Mouse (Mus musculus) naive thymus-derived CD4-positive, alpha-beta T cell, adult 2 months (primary cell): ENCODE measurements around the gene Islr2.
"Not testable (repeated sequence)": the region's sequence is repeated elsewhere in the genome, so short reads cannot be mapped to it uniquely, and the experiment has no call there.

Experiments used
- DNase-seq: peaks from one replicate; pipeline ENCODE4 v3.0.0-alpha.2; 2011; ENCODE audit warnings: low read depth

Gene Islr2

DNA sequence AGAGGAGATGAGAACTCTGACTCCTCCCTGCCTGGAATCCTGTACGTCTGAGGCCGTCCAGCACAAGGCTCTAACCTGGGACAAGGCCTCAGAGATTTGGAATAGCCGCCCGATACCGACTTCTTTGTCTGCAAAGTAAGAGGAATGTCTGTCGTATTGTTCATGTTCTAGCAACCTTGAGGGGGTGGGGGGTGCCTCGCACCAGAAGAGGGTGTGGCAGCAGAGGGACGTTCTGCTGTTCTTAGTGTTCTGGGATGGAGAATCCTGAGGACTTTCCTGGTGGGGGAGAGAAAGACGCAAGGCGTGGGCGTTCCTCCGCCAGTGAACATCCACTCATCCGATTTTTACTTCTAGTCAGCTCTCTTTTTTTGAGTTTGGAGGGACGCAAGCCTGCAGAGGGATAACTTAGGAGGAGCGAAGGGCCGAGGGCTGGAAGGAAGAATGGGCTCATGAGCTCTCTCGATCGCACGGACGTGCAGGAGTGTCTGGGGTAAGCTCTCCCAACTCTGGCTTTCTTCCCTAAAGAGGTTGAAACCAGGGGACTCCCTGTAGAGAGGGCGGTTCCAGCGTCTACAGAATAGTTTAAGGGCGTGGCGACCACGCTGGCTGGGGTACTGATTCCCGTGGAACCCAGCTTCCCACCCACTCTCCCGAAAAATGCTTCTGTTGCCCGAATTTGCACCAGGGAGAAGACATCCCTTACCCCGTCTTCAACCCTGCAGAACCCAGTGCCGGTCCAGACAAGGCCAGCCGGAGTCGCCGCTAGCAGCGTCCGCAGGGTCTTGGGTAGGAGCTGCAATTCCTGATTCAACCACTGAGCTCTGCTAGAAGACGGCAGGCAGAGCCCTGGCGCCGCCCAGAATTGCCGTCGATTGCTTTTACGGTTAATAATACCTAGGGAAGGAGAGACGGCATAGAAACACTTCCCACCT lies at the start of gene Islr2, which contains the start of gene Islr:
Islr2 (minus strand) TSS at position 804 of the 932 bp plus-strand sequence.
Islr (minus strand) TSS at position 791 of the 932 bp plus-strand sequence.
- peak; percentile 83 for DNase-seq

DNA sequence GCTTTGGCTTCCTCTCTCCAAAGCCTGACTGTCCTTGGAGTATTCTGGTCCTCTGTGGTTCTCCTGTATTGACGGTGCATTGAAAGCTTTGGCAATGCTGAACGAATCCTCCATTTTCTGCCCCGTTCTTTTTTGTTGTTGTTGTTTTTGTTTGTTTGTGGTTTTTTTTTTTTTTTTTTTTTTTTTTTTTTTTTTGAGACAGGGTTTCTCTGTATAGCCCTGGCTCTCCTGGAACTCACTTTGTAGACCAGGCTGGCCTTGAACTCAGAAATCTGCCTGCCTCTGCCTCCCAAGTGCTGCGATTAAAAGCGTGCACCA lies 49.6 kb upstream of the Islr2 start:
- not testable (repeated sequence) for DNase-seq

DNA sequence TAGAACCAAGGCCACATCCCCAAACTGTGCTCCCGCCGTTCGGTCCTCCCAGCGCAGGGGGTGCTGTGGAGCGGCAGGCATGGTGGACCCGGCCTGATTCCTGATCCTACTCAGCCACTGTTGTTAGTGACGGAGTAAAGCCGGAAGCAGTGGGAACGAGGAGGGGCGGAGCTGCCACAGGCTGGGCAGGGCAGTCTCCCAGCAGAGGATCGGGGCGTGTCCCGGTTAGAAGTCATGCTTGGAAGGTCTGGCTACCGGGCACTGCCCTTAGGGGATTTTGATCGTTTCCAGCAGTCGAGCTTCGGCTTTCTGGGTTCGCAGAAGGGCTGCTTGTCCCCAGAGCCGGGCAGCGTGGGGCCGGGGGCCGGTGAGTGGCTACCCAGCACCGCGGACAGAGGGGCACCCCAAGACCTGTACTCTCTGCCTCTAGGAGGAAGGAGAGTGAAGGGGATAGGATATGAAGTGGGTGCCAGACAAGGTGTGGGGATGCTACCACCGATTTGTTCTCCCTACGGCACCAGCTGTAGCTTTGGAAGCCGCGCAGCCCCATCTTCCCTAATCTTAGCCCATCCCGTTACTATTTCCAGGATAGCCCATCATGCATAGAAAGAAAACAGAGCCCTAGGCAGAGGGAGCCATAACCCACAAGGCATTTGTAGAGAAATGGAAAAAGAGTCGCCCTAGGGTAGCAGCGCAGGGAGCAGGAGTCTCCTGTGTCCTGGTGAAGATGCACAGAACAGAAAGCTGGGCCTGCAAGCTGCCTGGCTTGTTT lies 49.1 kb upstream of the Islr2 start, which contains the start of gene Stoml1:
Stoml1 (plus strand) TSS at position 132 of the 772 bp plus-strand sequence.
- DNase-seq = peak; percentile 94

DNA sequence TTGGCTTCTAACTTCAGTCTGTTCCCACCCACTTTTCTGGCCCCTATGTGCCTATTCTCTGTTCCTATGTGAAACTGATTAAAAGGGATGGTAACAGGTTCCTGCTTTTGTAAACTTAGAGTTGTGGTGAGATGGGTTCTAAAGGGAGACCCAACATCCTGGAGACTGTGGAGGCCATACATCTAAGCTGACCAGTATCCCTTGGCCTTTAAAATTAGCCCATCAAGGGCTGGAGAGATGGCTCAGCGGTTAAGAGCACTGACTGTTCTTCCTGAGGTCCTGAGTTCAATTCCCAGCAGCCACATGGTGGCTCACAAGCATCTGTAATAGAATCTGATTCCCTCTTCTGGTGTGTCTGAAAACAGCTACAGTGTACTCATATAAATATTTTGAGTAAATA lies 46.6 kb upstream of the Islr2 start:
- DNase-seq = not testable (repeated sequence)

- DNase-seq = no peak
Observed at GRCm38 (mm10) chr9:58250322-58250721, 46.2 kb upstream of the Islr2 start.

- peak; percentile 78 for DNase-seq
Observed at GRCm38 (mm10) chr9:58249592-58250192, 45.6 kb upstream of the Islr2 start, which contains the start of gene Pml. Pml (minus strand) TSS chr9:58249786.

GRCm38 (mm10) chr9:58248746-58249413 lies 44.8 kb upstream of the Islr2 start:
- DNase-seq = no peak

DNA sequence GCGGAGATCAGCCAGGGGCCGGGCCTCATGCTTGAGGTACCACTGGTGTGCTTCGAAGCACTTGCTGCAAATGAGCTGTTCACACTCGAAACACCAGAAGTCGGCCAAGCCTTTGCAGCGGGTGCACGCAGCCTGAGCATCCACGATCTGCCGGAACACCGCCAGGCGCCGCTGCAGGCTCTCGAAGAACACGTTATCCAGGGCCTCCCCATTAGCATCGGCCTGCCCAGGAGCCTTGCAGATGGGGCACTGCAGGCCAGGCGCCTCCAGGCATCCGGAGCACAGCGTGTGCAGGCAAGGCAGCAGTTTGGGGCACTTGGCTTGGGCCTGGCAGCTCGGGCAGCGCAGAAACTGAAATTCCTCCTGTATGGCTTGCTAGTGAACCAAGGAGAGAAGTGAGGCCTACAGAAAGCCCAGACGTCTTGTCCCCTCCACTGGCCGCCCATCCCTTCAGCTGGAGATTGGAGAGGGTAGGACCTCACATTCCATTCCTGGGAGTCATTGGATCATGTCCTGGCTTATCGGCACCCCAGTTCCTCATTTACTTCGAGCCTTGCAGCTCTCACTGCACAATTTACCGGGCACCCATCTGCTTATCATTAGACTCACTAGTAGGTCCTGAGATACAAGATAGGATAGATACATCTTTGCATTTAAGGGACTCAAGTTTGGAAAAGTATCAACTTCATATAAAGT lies 43.1 kb upstream of the Islr2 start:
- peak; percentile 85 for DNase-seq

- DNase-seq = no peak
Observed at GRCm38 (mm10) chr9:58246083-58246591, 42.0 kb upstream of the Islr2 start.

- DNase-seq = no peak
Observed at GRCm38 (mm10) chr9:58243696-58244095, 39.6 kb upstream of the Islr2 start.

GRCm38 (mm10) chr9:58242696-58243095 lies 38.6 kb upstream of the Islr2 start:
- peak; percentile 24 for DNase-seq

DNA sequence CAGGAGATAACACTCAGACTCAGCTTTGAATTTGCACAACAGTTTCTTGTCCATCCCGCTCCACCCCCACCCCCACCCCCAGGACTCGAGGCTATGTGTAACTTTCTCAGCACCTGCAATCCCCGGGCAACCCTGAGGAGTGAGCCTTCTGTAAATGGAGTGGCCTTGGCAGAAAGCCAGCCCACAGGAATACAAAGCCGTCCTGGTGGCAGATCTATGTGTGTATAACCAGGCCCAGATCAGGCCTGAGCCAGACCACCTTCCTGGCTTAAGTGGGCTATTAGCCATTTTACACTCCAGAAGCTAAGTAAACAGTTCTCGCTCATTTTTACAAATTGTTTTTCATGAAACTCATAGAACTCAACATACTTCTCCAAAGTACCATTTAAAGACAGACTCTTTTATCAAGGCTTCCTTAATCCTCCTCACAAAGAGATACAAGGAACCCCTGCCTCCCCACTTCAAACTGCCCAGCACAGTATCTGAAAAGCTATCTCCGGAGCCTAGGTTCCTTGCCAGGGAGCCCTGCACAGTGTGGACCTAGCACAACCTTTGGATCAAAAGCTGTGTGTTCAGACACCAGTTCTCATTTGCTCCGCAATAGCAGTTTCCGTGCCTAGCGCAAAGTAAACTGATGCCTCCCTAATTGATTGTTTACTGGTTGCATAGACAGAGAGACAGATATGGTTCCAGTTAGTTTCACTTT lies 37.8 kb upstream of the Islr2 start:
- DNase-seq = peak; percentile 38

DNA sequence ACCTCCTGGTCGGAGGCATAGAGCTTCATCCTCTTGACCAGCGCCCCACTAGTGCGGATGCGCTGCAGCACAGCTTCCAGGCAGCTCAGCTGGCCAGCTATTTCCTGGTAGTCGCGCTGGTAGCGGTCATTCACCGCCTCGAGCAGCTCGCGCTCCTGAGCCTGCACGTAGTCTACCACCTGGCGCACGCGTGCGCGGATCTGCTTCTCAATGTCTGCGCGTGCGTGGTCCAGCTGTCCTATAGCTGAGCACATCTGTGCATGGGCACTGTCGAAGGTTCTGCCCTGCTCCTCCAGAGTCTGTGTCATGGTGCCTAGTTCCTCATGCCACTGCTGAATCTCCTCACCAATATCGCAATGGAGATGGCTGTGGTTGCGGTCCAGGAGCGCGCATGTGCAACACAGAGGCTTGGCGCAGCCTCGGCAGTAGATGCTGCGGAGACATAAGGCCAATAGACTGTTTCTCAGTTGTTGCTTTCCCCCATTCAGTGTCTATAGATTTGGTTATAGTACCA lies 30.4 kb upstream of the Islr2 start:
- DNase-seq = no peak

DNA sequence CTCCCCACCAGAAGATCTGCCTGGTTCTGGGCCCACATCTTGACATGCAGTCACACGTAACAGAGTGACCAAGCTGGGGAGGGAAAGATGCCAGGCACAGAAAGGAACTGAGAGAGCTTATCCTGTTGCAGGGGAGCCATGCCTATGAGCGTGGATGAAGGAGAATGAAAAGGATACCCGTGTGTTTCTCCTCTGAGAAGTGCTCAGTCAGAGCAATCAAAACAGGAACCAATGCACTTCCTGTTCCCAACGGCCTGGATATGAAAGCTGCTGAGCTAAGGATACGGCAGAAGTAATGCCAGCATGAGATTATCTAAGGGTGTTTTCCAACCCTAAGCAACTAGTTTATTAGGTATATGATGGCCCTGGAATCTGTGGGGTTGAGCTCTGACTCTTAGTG lies 28.3 kb upstream of the Islr2 start:
- no peak for DNase-seq

GRCm38 (mm10) chr9:58231746-58232145 lies 27.6 kb upstream of the Islr2 start:
- DNase-seq = no peak

- no peak for DNase-seq
Observed at GRCm38 (mm10) chr9:58228777-58229466, 24.8 kb upstream of the Islr2 start.

DNA sequence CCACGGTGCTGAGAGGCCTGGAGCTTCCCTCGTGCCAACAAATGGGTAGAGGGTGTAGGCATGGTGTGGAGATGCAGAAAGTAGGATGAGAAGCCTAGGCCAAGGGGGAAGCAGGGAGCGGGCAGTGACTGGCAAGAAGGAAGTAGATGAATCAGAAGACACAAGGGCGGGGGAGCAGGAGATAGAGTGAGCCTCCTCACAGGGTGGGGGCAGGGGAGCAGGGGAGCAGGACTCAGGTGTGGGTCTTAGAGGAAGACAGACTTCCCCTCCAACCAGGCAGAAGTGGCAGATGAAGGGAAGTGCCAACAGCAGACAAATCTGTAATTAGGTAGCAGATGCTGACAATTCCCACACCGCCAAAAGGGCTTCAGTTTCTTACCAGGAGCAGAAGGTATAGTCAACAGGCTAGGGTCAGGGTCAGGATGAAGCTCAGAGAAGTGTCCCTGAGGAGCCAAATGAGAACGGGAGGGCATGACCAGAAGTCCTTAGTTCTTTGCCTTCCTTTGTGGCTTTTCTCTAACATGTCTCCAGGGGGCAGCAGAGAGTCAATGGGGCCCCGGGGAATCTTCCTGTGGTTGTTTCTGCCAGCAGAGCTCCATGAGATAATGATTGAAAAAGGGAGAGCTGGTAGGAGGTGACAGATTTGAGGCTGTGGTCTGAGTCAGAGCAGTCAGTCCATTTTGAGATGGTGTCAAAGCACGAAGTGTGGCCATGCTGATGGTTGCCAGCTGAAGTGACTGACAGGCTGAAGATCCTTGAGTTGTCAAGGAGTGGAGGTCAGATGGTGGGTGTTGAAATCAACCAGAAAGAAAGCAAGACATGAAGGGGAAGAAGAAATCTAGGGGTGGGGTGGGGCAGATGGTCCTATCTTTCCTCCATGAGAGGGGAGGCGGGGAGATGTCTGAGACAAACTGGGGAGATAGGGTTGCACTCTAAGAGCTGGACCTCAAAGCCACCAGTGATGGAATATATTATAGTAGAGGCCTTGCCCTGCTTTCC lies 22.1 kb upstream of the Islr2 start:
- DNase-seq = peak; percentile 83

DNA sequence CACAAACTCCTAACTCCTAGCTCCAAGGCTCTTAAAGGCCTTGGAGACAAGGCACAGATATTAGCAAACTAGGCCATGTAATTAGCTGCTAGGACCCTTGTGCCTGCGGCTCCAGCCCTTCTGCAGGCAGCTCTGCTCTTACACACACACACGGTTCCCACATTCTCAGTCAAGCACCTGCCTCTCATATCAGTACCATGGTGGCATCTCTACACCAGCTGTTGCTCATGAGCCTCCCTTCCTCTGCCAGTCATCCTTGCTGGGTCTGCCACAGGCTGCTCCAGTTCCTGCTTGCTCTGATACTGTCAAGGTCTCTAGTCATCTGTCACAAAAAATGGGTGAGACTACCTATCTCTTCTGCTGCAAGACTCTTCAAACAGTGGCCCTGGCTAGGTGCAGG lies 20.2 kb upstream of the Islr2 start:
- DNase-seq = no peak
